Mouse (Mus musculus) CH12.LX (cell line): ENCODE measurements around the gene 9130409I23Rik. TPM values are rescaled to one million over a fixed set of nuclear protein-coding genes. Genes with fewer than 3 reads are reported as not detected.
"Not testable (repeated sequence)": the region's sequence is repeated elsewhere in the genome, so short reads cannot be mapped to it uniquely, and the experiment has no call there.

ENCODE experiments used
- DNase-seq: peaks from one replicate; pipeline ENCODE4 v3.0.0-alpha.2; 2013; ENCODE audit errors: extremely low read depth
- H3K27ac ChIP-seq: 2 replicates; pipeline ENCODE4 v1.5.1; 2012; ENCODE audit warnings: low read depth, mild to moderate bottlenecking, control low read depth, moderate library complexity; ENCODE audit not compliant: insufficient read depth
- H3K27me3 ChIP-seq: replicated peaks from 2 replicates; pipeline ENCODE3; 2012; ENCODE audit warnings: inconsistent platforms
- H3K36me3 ChIP-seq, 2 experiments: replicated peaks in 1 of 2; 2 replicates each; pipeline versions ENCODE3 to v1.6.1; 2012; ENCODE audit warnings: inconsistent platforms in 1 of 2, low read length in 1 of 2, mild to moderate bottlenecking in 1 of 2, mixed read lengths in 1 of 2, moderate library complexity in 1 of 2; ENCODE audit not compliant: control insufficient read depth in 1 of 2, insufficient read depth in 1 of 2
- H3K4me1 ChIP-seq, 2 experiments: 2 replicates each; pipeline ENCODE4 v1.6.1; 2012; ENCODE audit warnings: inconsistent platforms in 1 of 2, moderate library complexity in 1 of 2; ENCODE audit not compliant: insufficient read depth in 2 of 2, control insufficient read depth in 1 of 2
- H3K4me2 ChIP-seq: 2 replicates; pipeline ENCODE4 v1.6.1; 2012; ENCODE audit warnings: low read depth, mild to moderate bottlenecking, control low read depth; ENCODE audit not compliant: poor library complexity, insufficient read depth, severe bottlenecking
- H3K4me3 ChIP-seq, 3 experiments: fragments of 150-350 bp in 1 of 3; sonication (generic) in 1 of 3; replicated peaks in 1 of 3; 2 replicates each; pipeline versions ENCODE3 to v1.5.1; 2011 to 2012; ENCODE audit warnings: low read depth in 2 of 3, low read length in 2 of 3, mild to moderate bottlenecking in 2 of 3, moderate library complexity in 2 of 3, control low read depth in 1 of 3, improper control_type of control experiment in 1 of 3, inconsistent platforms in 1 of 3, mixed read lengths in 1 of 3; ENCODE audit not compliant: poor library complexity in 1 of 3
- H3K79me2 ChIP-seq: replicated peaks from 2 replicates; pipeline ENCODE4 v1.6.1; 2012; ENCODE audit warnings: mild to moderate bottlenecking, moderate library complexity; ENCODE audit not compliant: control insufficient read depth, poor library complexity, insufficient read depth, severe bottlenecking; ENCODE audit errors: extremely low read depth
- H3K9ac ChIP-seq: 2 replicates; pipeline ENCODE4 v1.6.1; 2012; ENCODE audit warnings: low read depth, mild to moderate bottlenecking, control low read depth, moderate library complexity; ENCODE audit not compliant: insufficient read depth
- H3K9me3 ChIP-seq: replicated peaks from 2 replicates; pipeline ENCODE3; 2012; ENCODE audit warnings: low read length, inconsistent platforms, mixed read lengths
- BHLHE40 ChIP-seq: IDR thresholded peaks from 2 replicates; pipeline ENCODE4 v1.6.1; 2011; ENCODE audit warnings: mild to moderate bottlenecking, low read depth, low read length, improper control_type of control experiment
- CHD2 ChIP-seq: IDR thresholded peaks from 2 replicates; pipeline ENCODE4 v1.6.1; 2011; ENCODE audit warnings: low read length, improper control_type of control experiment
- CTCF ChIP-seq, 2 experiments: IDR thresholded peaks in 1 of 2; conservative IDR thresholded peaks in 1 of 2; 2 replicates each; pipeline ENCODE4 v1.5.1; 2011 to 2012; ENCODE audit warnings: low read depth in 2 of 2, low read length in 2 of 2, improper control_type of control experiment in 1 of 2, inconsistent platforms in 1 of 2, mild to moderate bottlenecking in 1 of 2, moderate library complexity in 1 of 2
- ELF1 ChIP-seq: IDR thresholded peaks from 2 replicates; pipeline ENCODE4 v1.6.1; 2014; ENCODE audit warnings: low read depth, mild to moderate bottlenecking, inconsistent platforms, low read length, improper control_type of control experiment
- ETS1 ChIP-seq: conservative IDR thresholded peaks from 2 replicates; pipeline ENCODE4 v1.6.1; 2012; ENCODE audit warnings: low read depth, mild to moderate bottlenecking, inconsistent platforms, low read length, improper control_type of control experiment, moderate library complexity
- JUND ChIP-seq: conservative IDR thresholded peaks from 2 replicates; pipeline ENCODE4 v1.6.1; 2011; ENCODE audit warnings: low read depth, low read length, improper control_type of control experiment
- MAX ChIP-seq: IDR thresholded peaks from 2 replicates; pipeline ENCODE4 v1.6.1; 2011; ENCODE audit warnings: low read length, improper control_type of control experiment
- MEF2A ChIP-seq: IDR thresholded peaks from 2 replicates; pipeline ENCODE4 v1.6.1; 2014; ENCODE audit warnings: low read depth, mild to moderate bottlenecking, inconsistent platforms, low read length, improper control_type of control experiment, borderline replicate concordance
- MYC ChIP-seq: IDR thresholded peaks from 2 replicates; pipeline ENCODE4 v1.6.1; 2011; ENCODE audit warnings: low read depth, mild to moderate bottlenecking, improper control_type of control experiment, low read length
- NELFE ChIP-seq: IDR thresholded peaks from 2 replicates; pipeline ENCODE4 v1.6.1; 2011; ENCODE audit warnings: low read depth, low read length, improper control_type of control experiment
- NRF1 ChIP-seq: IDR thresholded peaks from 2 replicates; pipeline ENCODE4 v1.6.1; 2014; ENCODE audit warnings: low read depth, mild to moderate bottlenecking, inconsistent platforms, low read length, improper control_type of control experiment, moderate library complexity
- POLR2AphosphoS2 ChIP-seq: IDR thresholded peaks from 2 replicates; pipeline ENCODE4 v1.6.1; 2011; ENCODE audit warnings: low read depth, low read length, improper control_type of control experiment
- RAD21 ChIP-seq: IDR thresholded peaks from 2 replicates; pipeline ENCODE4 v1.6.1; 2011; ENCODE audit warnings: low read depth, mild to moderate bottlenecking, low read length, improper control_type of control experiment, moderate library complexity
- RCOR1 ChIP-seq: conservative IDR thresholded peaks from 2 replicates; pipeline ENCODE4 v1.6.1; 2012; ENCODE audit warnings: low read depth, mild to moderate bottlenecking, inconsistent platforms, low read length, improper control_type of control experiment
- SIN3A ChIP-seq: IDR thresholded peaks from 2 replicates; pipeline ENCODE4 v1.6.1; 2012; ENCODE audit warnings: low read length, improper control_type of control experiment, inconsistent platforms
- SMC3 ChIP-seq: IDR thresholded peaks from 2 replicates; pipeline ENCODE4 v1.6.1; 2011; ENCODE audit warnings: low read depth, low read length, improper control_type of control experiment
- TBP ChIP-seq: conservative IDR thresholded peaks from 2 replicates; pipeline ENCODE4 v1.6.1; 2011; ENCODE audit warnings: low read depth, low read length, improper control_type of control experiment
- TCF12 ChIP-seq: IDR thresholded peaks from 2 replicates; pipeline ENCODE4 v1.6.1; 2014; ENCODE audit warnings: low read depth, mild to moderate bottlenecking, inconsistent platforms, low read length, improper control_type of control experiment
- UBTF ChIP-seq: IDR thresholded peaks from 2 replicates; pipeline ENCODE4 v1.6.1; 2012; ENCODE audit warnings: low read depth, mild to moderate bottlenecking, inconsistent platforms, low read length, improper control_type of control experiment, moderate library complexity
- USF1 ChIP-seq: IDR thresholded peaks from 2 replicates; pipeline ENCODE4 v1.6.1; 2014; ENCODE audit warnings: low read depth, mild to moderate bottlenecking, inconsistent platforms, low read length, improper control_type of control experiment
- USF2 ChIP-seq: conservative IDR thresholded peaks from 2 replicates; pipeline ENCODE4 v1.6.1; 2011; ENCODE audit warnings: low read depth, low read length, improper control_type of control experiment
- ZNF384 ChIP-seq: IDR thresholded peaks from 2 replicates; pipeline ENCODE4 v1.6.1; 2012; ENCODE audit warnings: low read depth, low read length, improper control_type of control experiment, inconsistent platforms
- dilution Hi-C: fragments of 300-500 bp; cut with MboI; formaldehyde crosslinking; loops from 2 replicates; pipeline ENCODE4 v1.14.3; 2020; ENCODE audit warnings: low sequenced_read_pairs; ENCODE audit not compliant: extremely low pct_unique_long_range_greater_than_20kb, extremely low pct_ligation_motif_present
- in situ Hi-C: fragments of 300-500 bp; cut with MboI; formaldehyde crosslinking; loops from 3 replicates; pipeline ENCODE4 v1.14.3; 2019; ENCODE audit warnings: low sequenced_read_pairs, low pct_ligation_motif_present, low pct_unique_long_range_greater_than_20kb, mixed read lengths
- polyA plus RNA-seq: library from polyadenylated mRNA; unstranded; fragments of >175 nt; gene quantifications from 2 replicates; pipeline ENCODE4 v1.2.1, GENCODE M21; 2012; ENCODE audit warnings: low read depth; ENCODE audit not compliant: insufficient read length
- total RNA-seq, 2 experiments: library from RNA; depleted of rRNA; stranded (reverse); fragments of 300-350 nt in 1 of 2; fragments of >200 nt in 1 of 2; gene quantifications; 2 replicates each; pipeline ENCODE4 v1.2.3; 2012 to 2014

9130409I23Rik gene
- total and polyA plus RNA-seq, 3 experiments, result not detected

- peaks cover 28% of the 10 kb centered on the region for H3K27me3 ChIP-seq
- no peaks in the 10 kb centered on the region for H3K79me2 ChIP-seq
- H3K4me3 ChIP-seq, result no peak overlapping the region
- H3K9me3 ChIP-seq, result peaks cover 3% of the 10 kb centered on the region
- no peak overlapping the region for H3K4me2 ChIP-seq
- no peak overlapping the region for H3K9ac ChIP-seq
- peaks cover 0 to 5% of the 10 kb centered on the region in 2 experiments; a peak in 2 of 4 replicates for H3K4me1 ChIP-seq
- no peak overlapping the region for H3K27ac ChIP-seq
- dilution Hi-C loops (no loop called here), in situ Hi-C loops (loop anchor here (5.0 to 25.0 kb wide), 2 partner anchors 35 to 515 kb away; no protein-coding TSS in a partner anchor)
- no peaks in the 10 kb centered on the region for H3K36me3 ChIP-seq
- TF ChIP-seq NELFE, result peak; percentile 60; the same call in 1 of the 2 replicates
- TF ChIP-seq UBTF, result no peak
- TF ChIP-seq RAD21, result peak; percentile 77
- peak; percentile 62 for TF ChIP-seq SMC3
- no peak for TF ChIP-seq MEF2A
- TF ChIP-seq CTCF (conservative IDR thresholded peaks at IDR 0.05 in 1 of 2, IDR thresholded peaks at IDR 0.05 in 1 of 2; ENCODE audit: low read depth in 2 of 2, low read length in 2 of 2), result peak; percentile 66 to 99; a peak in 3 of 4 replicates
- no peak for TF ChIP-seq SIN3A
- no peak for TF ChIP-seq TBP
- no peak for TF ChIP-seq BHLHE40
- peak; percentile 85 for DNase-seq
Observed at GRCm38 (mm10) chr1:181022265-181022664, 28.8 kb upstream of the 9130409I23Rik start.

GRCm38 (mm10) chr1:181035015-181035778 lies 15.8 kb upstream of the 9130409I23Rik start:
- dilution Hi-C loops, H3K4me1 ChIP-seq: not testable (repeated sequence)

GRCm38 (mm10) chr1:181037623-181038022 lies 13.4 kb upstream of the 9130409I23Rik start:
- in situ Hi-C loops, result no loop called here
- dilution Hi-C loops, result no loop called here

More at GRCm38 (mm10) chr1:181035015-181035778, 15.8 kb upstream of the 9130409I23Rik start:
- H3K27me3 ChIP-seq, in situ Hi-C loops, H3K4me3 ChIP-seq, H3K79me2 ChIP-seq, H3K9me3 ChIP-seq, H3K9ac ChIP-seq, H3K4me2 ChIP-seq, DNase-seq, H3K27ac ChIP-seq, H3K36me3 ChIP-seq: not testable (repeated sequence)

More at GRCm38 (mm10) chr1:181037623-181038022, 13.4 kb upstream of the 9130409I23Rik start:
- Histone ChIP-seq H3K4me1 (peaks cover 0 to 3% of the 10 kb centered on the region in 2 experiments; a peak in 2 of 4 replicates), H3K4me3 (no peak overlapping the region), H3K36me3 (no peaks in the 10 kb centered on the region), H3K9me3 (no peaks in the 10 kb centered on the region), H3K9ac (no peak overlapping the region), H3K4me2 (no peak overlapping the region), H3K79me2 (no peaks in the 10 kb centered on the region), H3K27ac (no peak overlapping the region), H3K27me3 (peaks cover 7% of the 10 kb centered on the region)
- DNase-seq, result no peak
- TF ChIP-seq CHD2 (no peak), POLR2AphosphoS2 (no peak), NRF1 (no peak), TCF12 (no peak), ETS1 (no peak), JUND (no peak), ZNF384 (no peak), USF1 (no peak), RCOR1 (no peak), MYC (no peak), USF2 (no peak), ELF1 (no peak), TBP (no peak), CTCF (conservative IDR thresholded peaks at IDR 0.05 in 1 of 2, IDR thresholded peaks at IDR 0.05 in 1 of 2; ENCODE audit: low read depth in 2 of 2, low read length in 2 of 2) (no peak), MAX (no peak)
